19 mouse cellular contexts compared by ENCODE assay signal in genomic region chr2:156566512-156566911, GRCm38 (mm10). TPM values are rescaled to one million over a fixed set of nuclear protein-coding genes. Genes with fewer than 3 reads are reported as not detected.
A peak's percentile ranks its signal among the peaks of the same experiment; 100 is the strongest.
DNase-seq lines count a peak whose midpoint lies in the region; ATAC-seq and TF ChIP-seq lines count a peak whose summit lies in the region.
"Had no signal": no experiment of that assay in that cellular context is flagged by ENCODE, and none has a peak within 500 bp of the region (broad histone marks: within the 10 kb centered on the region; RNA-seq: fewer than 3 reads in every experiment).

No protein-coding gene starts in this region.

- TF ChIP-seq CTCF in kidney, adult 2 months (conservative IDR thresholded peaks at IDR 0.05; ENCODE audit: insufficient read depth, insufficient read length, low read depth, low read length), result no peak

- no peak for ATAC-seq in cerebellum, adult (ENCODE audit: insufficient number of reproducible peaks, low FRiP score, low TSS enrichment)
- ATAC-seq: forebrain, embryonic 15.5 days; midbrain, embryonic 16.5 days had no signal

- no peak overlapping the region for H3K4me3 ChIP-seq in kidney, adult 2 months (ENCODE audit: insufficient read depth, low read depth, low read length)
- H3K4me3 ChIP-seq: embryonic facial prominence, embryonic 13.5 days; forebrain, embryonic 15.5 days; limb, embryonic 13.5 days; liver, embryonic 13.5 days had no signal

- H3K27ac ChIP-seq in kidney, adult 2 months (ENCODE audit: insufficient read depth, low read depth, low read length), result peak overlapping the region; percentile 35
- H3K27ac ChIP-seq: embryonic facial prominence, embryonic 13.5 days; forebrain, embryonic 15.5 days; kidney, postnatal 0 days; limb, embryonic 13.5 days; liver, embryonic 13.5 days; stomach, postnatal 0 days had no signal

- H3K4me1 ChIP-seq in kidney, adult 2 months (ENCODE audit: control insufficient read depth, insufficient read depth, low read length), result no peaks in the 10 kb centered on the region
- H3K4me1 ChIP-seq: embryonic facial prominence, embryonic 13.5 days; forebrain, embryonic 15.5 days had no signal

- H3K36me3 ChIP-seq in kidney, adult 2 months (ENCODE audit: control insufficient read depth, insufficient read depth, low read length), result no peaks in the 10 kb centered on the region

- TF ChIP-seq POLR2A in kidney, adult 2 months (IDR thresholded peaks at IDR 0.05; ENCODE audit: low read depth, low read length), result no peak

- WGBS in kidney, adult 2 months, result 64% methylated on average over 2 of the region's 2 CpGs

- H3K27me3 ChIP-seq in kidney, adult 2 months (replicated peaks; ENCODE audit: control insufficient read depth, insufficient read depth, low read length), result no peaks in the 10 kb centered on the region
- H3K27me3 ChIP-seq: embryonic facial prominence, embryonic 13.5 days; forebrain, embryonic 15.5 days; limb, embryonic 13.5 days; liver, embryonic 13.5 days had no signal

- DNase-seq in cerebellum, adult 11 months, result peak; percentile 51
- peak; percentile 64 for DNase-seq in kidney, adult 2 months
- no peak for DNase-seq in kidney, adult 18-20 months
- peak; percentile 75 for DNase-seq in brain, adult 2 months (ENCODE audit: low read depth, low spot score)
- peak; percentile 69 for DNase-seq in cerebellum, adult 9-11 months
- DNase-seq in thymus, adult 18-20 months, result no peak
- DNase-seq: B cell, adult 2 months; heart, postnatal 10 days; liver, embryonic 13.5 days; lung, embryonic 14.5 days; lung, postnatal 4 days; right cerebral cortex, postnatal 14 days had no signal

RNA-seq across cellular contexts. Expression of gene Aar2, which starts 19.1 kb away (rescaled TPM):
- 25.7 and 29.3 TPM in 2 replicates for polyA plus RNA-seq in kidney, adult 2 months (2012; rRNA removed)

RNA-seq across cellular contexts. Expression of gene Dlgap4, which starts 47.0 kb away (rescaled TPM):
- polyA plus RNA-seq in kidney, adult 2 months (2012; rRNA removed), result 50.6 and 51.1 TPM in 2 replicates

Comparison
In these comparisons a context has a peak if more than half of its experiments do, and no peak if none do; other contexts are left out.
1. DNase-seq: peak in cerebellum, adult 11 months (single experiment), kidney, adult 2 months (single experiment), brain, adult 2 months (single experiment) and cerebellum, adult 9-11 months (single experiment); none in kidney, adult 18-20 months (single experiment) and thymus, adult 18-20 months (0 of 2).